Comparison of ENCODE assay signal across 7 mouse cellular contexts in genomic region chr7:127393157-127393943, GRCm38 (mm10). TPM values are rescaled to one million over a fixed set of nuclear protein-coding genes. Genes with fewer than 3 reads are reported as not detected.
DNase-seq lines count a peak whose midpoint lies in the region; ATAC-seq lines count a peak whose summit lies in the region.

Gene E430018J23Rik, minus strand, starts transcription at chr7:127393629.

- DNase-seq in adrenal gland, postnatal 14 days, result peak; percentile 98
- peak; percentile 99 for DNase-seq in embryonic facial prominence, embryonic 11.5 days (ENCODE audit: low spot score)
- peak; percentile 99 for DNase-seq in kidney, adult 11 months
- peak; percentile 92 for DNase-seq in limb, embryonic 10.5 days (ENCODE audit: low spot score)
- DNase-seq in spleen, adult 12 weeks (ENCODE audit: low spot score), result peak; percentile 81

- peak within 1 kb of the TSS; percentile 72 for H3K9ac ChIP-seq in embryonic facial prominence, embryonic 11.5 days (replicated peaks; ENCODE audit: low read length)
- peak within 1 kb of the TSS; percentile 85 for H3K9ac ChIP-seq in midbrain, embryonic 13.5 days (replicated peaks)

- H3K27me3 ChIP-seq in embryonic facial prominence, embryonic 11.5 days (ENCODE audit: control insufficient read depth, insufficient read depth, low read length), result no peaks in the 10 kb centered on the region
- no peaks in the 10 kb centered on the region; the same call in 1 of the 2 replicates for H3K27me3 ChIP-seq in limb, embryonic 10.5 days (ENCODE audit: low read depth, poor library complexity, severe bottlenecking)
- no peaks in the 10 kb centered on the region for H3K27me3 ChIP-seq in midbrain, embryonic 13.5 days

- H3K36me3 ChIP-seq in embryonic facial prominence, embryonic 11.5 days (replicated peaks; ENCODE audit: control insufficient read depth, insufficient read depth, low read depth, low read length), result no peaks in the 10 kb centered on the region
- peaks cover 20% of the 10 kb centered on the region for H3K36me3 ChIP-seq in limb, embryonic 10.5 days
- H3K36me3 ChIP-seq in midbrain, embryonic 13.5 days, result peaks cover 13% of the 10 kb centered on the region

- H3K4me2 ChIP-seq in embryonic facial prominence, embryonic 11.5 days (ENCODE audit: low read depth, low read length), result peak within 1 kb of the TSS; percentile 83
- H3K4me2 ChIP-seq in midbrain, embryonic 13.5 days (replicated peaks), result peak within 1 kb of the TSS; percentile 80

- WGBS in embryonic facial prominence, embryonic 11.5 days, result under 1% methylated on average over 45 of the region's 45 CpGs
- WGBS in limb, embryonic 10.5 days, result 1% methylated on average over 45 of the region's 45 CpGs
- WGBS in midbrain, embryonic 13.5 days, result under 1% methylated on average over 45 of the region's 45 CpGs

- no peaks in the 10 kb centered on the region for H3K9me3 ChIP-seq in embryonic facial prominence, embryonic 11.5 days (replicated peaks; ENCODE audit: control insufficient read depth, low read length)
- H3K9me3 ChIP-seq in limb, embryonic 10.5 days (replicated peaks), result no peaks in the 10 kb centered on the region
- no peaks in the 10 kb centered on the region for H3K9me3 ChIP-seq in midbrain, embryonic 13.5 days

- peak within 1 kb of the TSS; percentile 16; the same call in 1 of the 2 replicates for H3K27ac ChIP-seq in embryonic facial prominence, embryonic 11.5 days (replicated peaks; ENCODE audit: low read depth, low read length)
- H3K27ac ChIP-seq in limb, embryonic 10.5 days, result peak within 1 kb of the TSS; percentile 91
- H3K27ac ChIP-seq in midbrain, embryonic 13.5 days, result peak within 1 kb of the TSS; percentile 87

- peak; percentile 95 for ATAC-seq in embryonic facial prominence, embryonic 11.5 days (replicated peaks; ENCODE audit: insufficient number of reproducible peaks, low FRiP score, low TSS enrichment, low read depth)
- peak; percentile 96 for ATAC-seq in granulocyte monocyte progenitor cell, adult 5-6 weeks (replicated peaks; ENCODE audit: poor library complexity, severe bottlenecking)
- ATAC-seq in midbrain, embryonic 13.5 days, result peak; percentile 96

- peak within 1 kb of the TSS; percentile 67 for H3K4me3 ChIP-seq in embryonic facial prominence, embryonic 11.5 days (ENCODE audit: low read depth, low read length)
- peak within 1 kb of the TSS; percentile 73 for H3K4me3 ChIP-seq in limb, embryonic 10.5 days
- peak within 1 kb of the TSS; percentile 66 for H3K4me3 ChIP-seq in midbrain, embryonic 13.5 days (replicated peaks)

- H3K4me1 ChIP-seq in embryonic facial prominence, embryonic 11.5 days (ENCODE audit: control insufficient read depth, insufficient read depth, low read length), result no peaks in the 10 kb centered on the region
- H3K4me1 ChIP-seq in limb, embryonic 10.5 days, result peaks cover 16% of the 10 kb centered on the region
- peaks cover 18% of the 10 kb centered on the region for H3K4me1 ChIP-seq in midbrain, embryonic 13.5 days (replicated peaks)

RNA-seq across cellular contexts. Expression of gene E430018J23Rik, which starts in this region (rescaled TPM):
- 8.5 and 9.4 TPM in 2 replicates for total RNA-seq in adrenal gland, postnatal 14 days (2021)
- 6.1 TPM in 2 replicates for polyA plus RNA-seq in embryonic facial prominence, embryonic 11.5 days (2014; fragmentation: Nextera tagmentation; extraction: Ambion mirVana)
- total RNA-seq in granulocyte monocyte progenitor cell, adult 5-6 weeks (2014; fragmentation: Nextera tagmentation), result 2.5 TPM in 1 of 2 replicates, not detected in the other
- total RNA-seq in granulocyte monocyte progenitor cell, adult 5-6 weeks (2017), result 4.2 and 8.9 TPM in 2 replicates
- 5.7 and 7.0 TPM in 2 replicates for polyA plus RNA-seq in limb, embryonic 10.5 days (2016; fragmentation: Nextera tagmentation; extraction: Ambion mirVana)
- polyA plus RNA-seq in midbrain, embryonic 13.5 days (2015; fragmentation: Nextera tagmentation; extraction: Ambion mirVana), result 5.9 and 8.4 TPM in 2 replicates

Comparison
In these comparisons a context has a peak if more than half of its experiments do, and no peak if none do; other contexts are left out.
1. Peak in every context shown above with its lines: DNase-seq, ATAC-seq, H3K4me3 ChIP-seq and H3K27ac ChIP-seq.
2. H3K27ac ChIP-seq: peak in every context shown above with its lines; median percentile 91 in limb, embryonic 10.5 days; 87 in midbrain, embryonic 13.5 days; 16 in embryonic facial prominence, embryonic 11.5 days.